Mouse (Mus musculus) MEL (cell line): ENCODE data around the gene Trem1.
A peak's percentile ranks its signal among the peaks of the same experiment; 100 is the strongest.

Source experiments
- CTCF ChIP-seq, 3 experiments: IDR thresholded peaks in 2 of 3; conservative IDR thresholded peaks in 1 of 3; 2 replicates each; pipeline ENCODE4 v1.5.1; 2011 to 2012; ENCODE audit warnings: low read length in 3 of 3, low read depth in 2 of 3, mild to moderate bottlenecking in 2 of 3, improper control_type of control experiment in 1 of 3, inconsistent platforms in 1 of 3, mixed read lengths in 1 of 3, moderate library complexity in 1 of 3; ENCODE audit not compliant: control insufficient read depth in 1 of 3, insufficient read depth in 1 of 3, poor library complexity in 1 of 3, severe bottlenecking in 1 of 3
- EP300 ChIP-seq, 2 experiments: IDR thresholded peaks; 2 replicates each; pipeline ENCODE4 v1.6.1; 2011; ENCODE audit warnings: improper control_type of control experiment in 2 of 2, low read length in 2 of 2, low read depth in 1 of 2, mild to moderate bottlenecking in 1 of 2
- MAFK ChIP-seq: IDR thresholded peaks from 2 replicates; pipeline ENCODE4 v1.6.1; 2011; ENCODE audit warnings: low read depth, mild to moderate bottlenecking, low read length, improper control_type of control experiment, borderline replicate concordance
- MYC ChIP-seq: IDR thresholded peaks from 2 replicates; pipeline ENCODE4 v1.6.1; 2011; ENCODE audit warnings: low read depth, mild to moderate bottlenecking, low read length, improper control_type of control experiment, moderate library complexity
- POLR2A ChIP-seq, 2 experiments: IDR thresholded peaks; 2 replicates each; pipeline ENCODE4 v1.6.1; 2011 to 2012; ENCODE audit warnings: low read length in 2 of 2, mild to moderate bottlenecking in 2 of 2, control low read depth in 1 of 2, improper control_type of control experiment in 1 of 2, low read depth in 1 of 2, moderate library complexity in 1 of 2; ENCODE audit not compliant: control insufficient read depth in 1 of 2, insufficient read depth in 1 of 2, poor library complexity in 1 of 2
- USF1 ChIP-seq: IDR thresholded peaks from 2 replicates; pipeline ENCODE4 v1.6.1; 2014; ENCODE audit warnings: low read depth, mild to moderate bottlenecking, inconsistent platforms, low read length, improper control_type of control experiment, moderate library complexity
- USF2 ChIP-seq, 2 experiments: IDR thresholded peaks; 2 replicates each; pipeline ENCODE4 v1.6.1; 2011 to 2012; ENCODE audit warnings: improper control_type of control experiment in 2 of 2, low read length in 2 of 2, borderline replicate concordance in 1 of 2, inconsistent platforms in 1 of 2, low read depth in 1 of 2, mild to moderate bottlenecking in 1 of 2; ENCODE audit not compliant: insufficient read depth in 1 of 2

- TF ChIP-seq EP300 (IDR thresholded peaks at IDR 0.05; ENCODE audit: low read depth in 1 of 2, low read length in 2 of 2) (0 out of 4 replicates have a peak, but pooled peaks of 1 of the 2 experiments have one; percentile 21), MYC (0 out of 2 replicates have a peak, but pooled peaks have one; percentile 44), POLR2A (IDR thresholded peaks at IDR 0.05; ENCODE audit: control insufficient read depth in 1 of 2, insufficient read depth in 1 of 2, low read depth in 1 of 2, low read length in 2 of 2, poor library complexity in 1 of 2) (no peak), CTCF (IDR thresholded peaks at IDR 0.05 in 2 of 3, conservative IDR thresholded peaks at IDR 0.05 in 1 of 3; ENCODE audit: control insufficient read depth in 1 of 3, insufficient read depth in 1 of 3, low read depth in 2 of 3, low read length in 3 of 3, poor library complexity in 1 of 3, severe bottlenecking in 1 of 3) (peak; percentile 84 to 93 (median 90)), MAFK (no peak), USF2 (IDR thresholded peaks at IDR 0.05; ENCODE audit: borderline replicate concordance in 1 of 2, insufficient read depth in 1 of 2, low read depth in 1 of 2, low read length in 2 of 2) (no peak), USF1 (no peak)
These were observed 42.3 kb downstream of the Trem1 start for GRCm38 (mm10) chr17:48274885-48275284.
